Mouse (Mus musculus): ENCODE results near the gene Slc43a3.
"Not testable (repeated sequence)": the region's sequence is repeated elsewhere in the genome, so short reads cannot be mapped to it uniquely, and the experiment has no call there.

Gene Slc43a3

GRCm38 (mm10) chr2:84936474-84937429 is at the start of gene Slc43a3:
Gene Slc43a3 (plus strand): TSS chr2:84936579.
- DNase-seq (ENCODE audit: low spot score): peak; percentile 87

DNA sequence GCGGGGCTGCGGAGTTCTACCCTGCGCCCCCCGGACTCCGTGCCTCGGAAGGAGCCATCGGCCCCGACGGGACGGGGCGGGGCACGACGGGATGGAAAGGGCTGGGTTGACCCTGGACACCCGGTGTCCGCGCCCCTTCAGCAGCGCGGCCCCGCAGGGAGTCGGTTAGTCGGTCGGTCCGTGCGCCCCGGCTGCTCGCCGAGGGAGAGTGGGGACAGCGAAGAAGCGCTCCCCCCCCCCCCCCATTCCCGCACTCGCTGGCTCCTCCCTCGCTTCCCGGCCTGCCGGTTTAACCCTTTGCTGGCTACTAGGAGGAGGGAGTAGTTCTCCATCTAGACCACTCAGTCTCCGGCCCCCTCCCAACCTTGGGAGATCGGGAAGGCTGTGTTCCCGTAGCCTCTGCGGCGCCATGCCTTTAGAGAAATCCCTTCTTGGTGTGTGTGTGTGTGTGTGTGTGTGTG is 49.5 kb upstream of the Slc43a3 start:
- DNase-seq (ENCODE audit: low spot score): peak; percentile 54

GRCm38 (mm10) chr2:84887411-84888271 is 48.7 kb upstream of the Slc43a3 start:
- no peak for DNase-seq (ENCODE audit: low spot score)

DNA sequence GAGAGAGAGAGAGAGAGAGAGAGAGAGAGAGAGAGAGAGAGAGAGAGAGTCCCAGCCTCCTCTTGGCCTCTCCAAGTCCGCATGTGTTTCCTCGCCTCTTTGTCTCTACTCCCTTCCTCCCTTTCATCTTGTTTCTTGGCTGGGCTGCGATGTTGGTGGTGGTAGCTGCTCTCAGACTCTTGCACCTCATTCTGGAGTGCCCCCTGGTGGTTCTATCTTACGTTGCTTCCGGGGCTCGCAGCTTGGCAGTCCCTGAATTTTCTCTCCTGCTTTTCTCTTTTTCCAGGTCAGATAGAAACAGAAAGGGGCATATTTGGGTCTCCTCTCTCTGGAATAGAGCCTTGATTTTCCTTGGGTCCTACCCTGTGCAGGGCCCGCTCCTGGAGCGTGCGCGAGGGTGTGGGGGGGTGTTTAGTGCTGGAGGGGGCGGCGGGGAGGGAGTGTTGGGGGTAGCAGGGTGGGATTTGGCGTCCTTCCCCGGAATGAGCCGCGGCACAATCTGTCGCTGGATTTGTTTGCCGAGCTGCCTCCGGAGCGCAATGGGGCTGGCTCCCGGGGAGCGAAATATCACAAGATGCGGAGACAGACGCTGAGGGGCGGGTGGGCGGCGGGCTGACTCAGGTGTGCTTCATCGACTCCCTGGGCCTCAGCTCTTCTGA is 47.6 kb upstream of the Slc43a3 start:
- peak; percentile 47 for DNase-seq (ENCODE audit: low spot score)

GRCm38 (mm10) chr2:84889316-84890044 is 46.9 kb upstream of the Slc43a3 start:
- DNase-seq (ENCODE audit: low spot score): no peak

GRCm38 (mm10) chr2:84890045-84890340 is 46.4 kb upstream of the Slc43a3 start:
- peak; percentile 56 for DNase-seq (ENCODE audit: low spot score)

DNA sequence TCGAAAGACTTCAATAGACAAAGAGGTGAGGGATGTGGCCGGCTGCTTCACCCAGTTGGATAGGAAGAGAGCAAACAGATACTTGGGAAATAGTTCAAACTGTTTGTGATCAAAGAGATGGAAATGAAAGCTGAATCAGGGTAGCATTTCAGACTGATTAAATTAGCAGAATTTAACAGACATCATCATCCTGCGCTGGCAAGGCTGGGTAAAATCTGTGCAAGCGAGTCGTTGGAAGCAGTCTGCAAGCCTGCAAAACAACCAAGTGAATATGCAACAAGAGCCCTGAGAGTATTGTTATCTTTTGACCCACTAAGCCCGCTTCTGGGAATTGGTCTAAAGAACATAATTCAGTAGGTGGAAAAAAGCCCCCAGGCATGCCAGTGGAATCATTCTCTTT is 43.0 kb upstream of the Slc43a3 start:
- DNase-seq (ENCODE audit: low spot score): no peak

- no peak for DNase-seq (ENCODE audit: low spot score)
These were observed 40.7 kb upstream of the Slc43a3 start for GRCm38 (mm10) chr2:84895495-84896198.

- not testable (repeated sequence) for DNase-seq (ENCODE audit: low spot score)
These were observed 39.7 kb upstream of the Slc43a3 start for GRCm38 (mm10) chr2:84896686-84897085.

DNA sequence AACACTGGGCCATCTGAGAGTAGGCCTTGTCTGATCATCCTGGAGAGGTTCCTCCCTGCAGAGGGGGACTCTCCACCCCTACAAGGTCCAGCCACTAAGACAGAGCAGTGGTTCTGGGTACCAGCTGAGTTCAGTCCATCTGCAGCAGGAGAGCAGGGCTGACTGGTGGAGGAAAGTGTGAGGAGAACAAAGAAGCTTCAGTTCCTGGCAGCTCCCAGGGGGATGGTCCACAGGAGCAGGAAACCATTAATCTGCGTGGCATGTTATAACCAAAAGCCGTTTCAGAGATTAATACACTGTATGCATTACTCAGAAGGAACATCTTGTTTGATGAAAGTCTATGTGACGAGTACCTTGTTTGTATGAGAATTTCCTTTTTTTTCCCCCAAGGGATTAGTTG is 23.7 kb upstream of the Slc43a3 start:
- DNase-seq (ENCODE audit: low spot score): no peak

DNA sequence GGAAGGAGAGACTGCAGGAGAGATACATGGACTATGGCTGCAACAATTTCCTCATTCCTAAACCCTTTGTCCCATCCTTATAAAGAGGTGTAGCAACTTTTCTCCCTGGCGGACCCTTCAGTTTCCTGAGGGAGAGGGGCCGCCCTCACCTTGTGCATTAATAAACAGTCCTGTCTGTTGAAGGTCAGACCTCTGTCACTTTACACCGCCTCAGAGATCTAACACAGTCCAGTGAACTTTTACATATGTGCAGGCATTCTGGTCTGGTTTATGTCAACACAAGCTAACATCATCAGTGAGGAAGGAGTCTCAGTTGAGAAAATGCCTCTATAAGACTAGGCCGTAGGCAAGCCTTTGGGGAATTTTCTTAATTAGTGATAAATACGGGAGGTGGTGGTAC is 22.5 kb upstream of the Slc43a3 start:
- DNase-seq (ENCODE audit: low spot score): no peak

- DNase-seq (ENCODE audit: low spot score): no peak
These were observed 21.0 kb upstream of the Slc43a3 start for GRCm38 (mm10) chr2:84915330-84915729.

DNA sequence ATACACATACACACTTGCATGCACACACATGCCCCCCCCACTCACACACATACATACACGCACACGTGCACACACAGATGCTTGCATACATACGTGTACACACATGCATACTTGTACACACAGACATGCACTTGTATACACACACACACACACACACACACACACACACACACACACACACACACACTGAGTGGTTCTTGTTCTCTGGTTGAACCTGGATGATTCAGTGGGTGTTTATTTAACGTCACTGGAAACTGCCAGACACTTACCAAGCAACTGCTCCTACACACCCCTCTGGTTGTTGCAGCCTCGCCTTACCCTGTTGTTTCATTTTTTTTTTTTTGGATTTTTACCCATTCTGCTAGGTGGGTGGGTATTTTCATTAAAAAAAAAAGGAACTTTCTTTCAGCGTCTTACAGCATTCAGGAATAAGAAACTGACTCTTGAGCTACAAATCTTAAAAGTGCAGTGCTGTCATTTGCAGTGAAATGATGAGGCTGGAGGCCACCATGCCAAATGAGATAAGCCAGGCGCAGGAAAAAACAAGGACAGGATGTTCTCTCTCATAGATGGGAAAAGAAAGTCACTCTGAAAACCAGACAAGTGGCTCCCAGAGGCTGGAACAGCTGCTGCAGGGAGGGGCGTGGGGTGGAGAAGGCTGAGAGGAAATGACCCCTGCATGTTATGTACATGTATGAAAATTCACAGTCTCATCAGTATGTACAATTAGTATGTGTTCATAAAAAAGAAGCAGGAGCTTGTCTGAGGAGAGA is 19.6 kb upstream of the Slc43a3 start:
- no peak for DNase-seq (ENCODE audit: low spot score)

DNA sequence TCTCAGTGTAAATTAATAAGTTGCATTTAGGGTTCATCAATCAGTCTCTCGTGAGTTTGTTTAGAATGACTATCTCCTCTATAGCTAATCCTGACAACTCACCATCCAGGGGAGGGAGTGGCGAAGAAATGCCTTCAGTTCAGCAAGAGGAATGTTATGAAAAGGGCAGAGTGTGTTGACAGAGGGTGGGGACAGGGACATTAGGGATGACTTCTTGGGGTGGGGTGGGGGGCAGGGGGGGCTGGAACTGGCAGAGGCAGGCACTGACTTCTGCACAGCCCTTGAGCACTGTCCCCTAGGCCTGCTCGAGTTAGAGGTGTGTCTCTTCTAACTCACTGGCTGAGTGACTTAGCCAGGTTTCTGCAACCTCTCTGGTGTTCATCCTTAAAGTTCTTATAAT is 18.2 kb upstream of the Slc43a3 start:
- no peak for DNase-seq (ENCODE audit: low spot score)

- no peak for DNase-seq (ENCODE audit: low spot score)
These were observed 16.7 kb upstream of the Slc43a3 start for GRCm38 (mm10) chr2:84919601-84920108.

DNA sequence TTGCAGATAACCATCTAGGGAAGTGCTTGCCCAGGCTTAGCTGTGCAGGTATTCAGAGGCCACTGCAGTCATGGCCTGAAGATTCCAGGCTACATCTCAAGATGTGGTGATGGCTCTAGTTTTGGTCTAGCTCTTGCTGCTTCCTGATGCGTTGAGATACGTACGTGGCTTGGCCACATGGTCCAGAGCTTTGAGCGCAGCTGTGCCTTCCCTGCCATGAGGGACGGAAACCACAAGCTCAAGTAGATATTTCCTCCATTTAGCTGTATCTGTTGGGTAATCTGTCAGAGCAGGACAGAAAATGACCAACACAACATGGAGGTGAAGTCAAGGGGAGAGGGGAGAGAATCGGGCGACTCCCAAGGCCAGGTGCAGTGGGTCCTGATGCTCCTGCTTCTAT is 6.2 kb upstream of the Slc43a3 start:
- no peak for DNase-seq (ENCODE audit: low spot score)

GRCm38 (mm10) chr2:84933992-84934648 is 2.3 kb upstream of the Slc43a3 start:
- no peak for DNase-seq (ENCODE audit: low spot score)

DNA sequence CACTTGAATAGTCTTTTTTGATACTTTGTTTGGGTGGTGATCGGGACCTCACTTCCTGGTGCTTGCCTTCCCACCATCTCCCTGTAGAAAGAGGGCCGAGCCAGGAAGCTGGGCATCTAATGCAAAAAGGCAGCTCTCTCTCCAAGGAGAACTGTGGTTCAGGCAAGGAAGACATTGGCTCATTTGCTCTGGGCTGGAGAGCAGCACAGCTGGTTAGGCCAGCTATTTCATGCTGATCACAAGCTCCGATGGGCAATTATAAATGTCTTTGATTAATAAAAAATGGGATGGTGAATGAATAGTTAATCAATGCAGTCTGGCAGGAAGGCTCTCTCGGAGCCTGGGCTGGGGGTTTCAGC is 1.8 kb upstream of the Slc43a3 start:
- DNase-seq (ENCODE audit: low spot score): no peak

- DNase-seq (ENCODE audit: low spot score): no peak
These were observed 1.3 kb upstream of the Slc43a3 start for GRCm38 (mm10) chr2:84935065-84935464.
